Mouse (Mus musculus) inflammation-experienced regulatory T-cells (primary cell): ENCODE data around the gene Olfr574. TPM values are rescaled to one million over a fixed set of nuclear protein-coding genes. Genes with fewer than 3 reads are reported as not detected.

Source experiments
- polyA plus RNA-seq, 2 experiments: library from polyadenylated mRNA; unstranded; fragments of 100-300 nt; shearing (Covaris generic); gene quantifications; one replicate each; pipeline ENCODE4 v1.2.1; 2017

The Olfr574 gene
- not detected for polyA plus RNA-seq

DNA sequence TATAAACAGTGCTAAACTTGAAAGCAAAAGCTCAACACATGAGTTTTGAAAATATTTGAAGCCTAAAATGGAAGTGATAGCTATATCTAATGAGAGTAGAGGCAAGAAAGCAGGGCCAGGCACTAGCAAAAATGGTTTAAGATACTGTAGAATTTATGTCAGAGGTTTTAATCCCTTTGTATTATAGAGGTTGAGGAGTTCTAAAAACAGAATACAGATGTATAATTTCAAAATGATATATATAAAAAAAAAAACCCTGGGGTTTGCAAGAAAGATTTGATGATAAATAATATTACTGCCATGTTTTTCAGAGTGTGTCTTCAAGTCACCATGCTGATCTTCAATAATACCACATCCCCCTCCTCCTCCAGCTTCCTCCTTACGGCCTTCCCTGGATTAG, at the start of gene Olfr574:
TSS of gene Olfr574 (plus strand) at position 301 of the 400 bp plus-strand sequence.

DNA sequence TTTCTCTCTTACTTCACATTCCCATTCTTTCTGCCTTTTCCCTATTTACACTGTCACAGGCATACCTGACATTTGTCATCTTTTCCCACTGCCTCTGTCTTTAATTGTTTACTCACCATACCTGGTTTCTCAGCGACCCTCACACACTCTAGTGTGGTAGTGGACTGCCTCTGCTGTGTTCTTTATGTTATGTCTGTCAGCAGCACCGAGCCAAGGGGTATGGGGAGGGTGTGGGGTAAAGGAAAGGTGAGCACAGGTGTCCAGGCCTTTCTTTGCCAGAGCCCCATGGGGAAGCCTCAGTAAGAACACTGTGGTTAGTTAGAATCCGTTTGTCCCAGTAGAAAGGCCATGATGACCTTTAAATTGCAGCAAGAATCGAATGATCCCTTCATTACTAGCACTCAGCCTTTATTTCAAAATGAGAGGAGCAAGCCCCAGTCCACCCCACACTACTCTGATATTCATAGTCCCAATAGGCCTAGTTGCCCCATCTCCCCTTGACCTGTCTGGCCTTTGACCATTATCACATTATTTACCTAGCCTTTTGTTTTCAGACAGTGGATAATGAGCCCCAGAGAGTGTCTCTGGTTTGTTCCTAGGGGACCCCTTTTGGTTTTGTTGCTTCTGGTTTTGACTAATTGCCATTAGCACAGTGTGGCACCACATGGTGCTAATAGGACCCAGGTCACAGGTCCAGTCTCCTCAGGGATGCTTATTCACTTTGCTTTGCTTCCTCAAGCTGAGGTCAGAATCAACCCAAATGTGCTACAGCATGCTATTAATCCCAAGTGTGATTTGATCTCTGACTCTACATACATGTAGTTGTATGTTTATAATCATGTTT, 31.0 kb upstream of the Olfr574 start, which contains the start of gene Olfr571:
TSS of gene Olfr571 (minus strand) at position 505 of the 844 bp plus-strand sequence.

DNA sequence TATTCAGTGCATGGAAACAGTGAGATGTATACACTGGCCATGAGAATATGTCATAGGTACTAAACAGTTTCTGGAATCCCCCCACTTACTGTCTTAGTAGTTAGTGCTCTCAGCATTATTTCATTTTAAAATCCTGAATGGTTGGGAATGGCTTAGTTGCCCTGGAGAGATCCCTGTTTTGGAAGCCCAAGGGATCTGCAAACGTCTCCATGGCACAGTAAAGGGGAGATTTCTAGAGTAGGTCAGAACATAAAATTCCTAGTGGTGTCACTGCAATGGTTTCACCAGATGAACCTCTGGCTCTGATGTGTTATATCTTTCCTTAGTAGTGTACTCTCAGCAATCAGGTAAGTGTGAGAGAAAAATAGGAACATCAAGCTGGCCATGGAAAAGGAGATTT, 24.2 kb upstream of the Olfr574 start, which contains the start of gene Olfr572:
TSS of gene Olfr572 (plus strand) at position 301 of the 400 bp plus-strand sequence.

DNA sequence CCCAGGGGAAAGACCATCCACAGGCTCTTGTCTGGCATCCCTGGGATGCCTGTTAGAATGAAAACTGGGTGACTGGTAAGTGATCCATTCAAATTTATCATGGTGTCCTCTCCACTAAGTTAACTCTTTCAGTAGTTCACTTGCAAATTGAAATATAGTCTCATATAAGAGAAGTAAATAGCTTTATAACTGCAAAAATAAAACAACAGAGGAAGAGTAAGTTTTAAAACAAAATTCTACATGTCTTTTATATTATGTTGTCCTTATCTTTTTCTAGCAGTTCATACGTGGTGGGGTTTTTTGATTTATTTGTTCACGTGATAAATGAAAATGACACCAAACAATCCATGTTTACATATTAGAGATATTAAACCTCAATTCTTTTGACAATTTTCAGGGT, 5.8 kb upstream of the Olfr574 start, which contains the start of gene Olfr573-ps1:
TSS of gene Olfr573-ps1 (minus strand) at position 101 of the 400 bp plus-strand sequence.

DNA sequence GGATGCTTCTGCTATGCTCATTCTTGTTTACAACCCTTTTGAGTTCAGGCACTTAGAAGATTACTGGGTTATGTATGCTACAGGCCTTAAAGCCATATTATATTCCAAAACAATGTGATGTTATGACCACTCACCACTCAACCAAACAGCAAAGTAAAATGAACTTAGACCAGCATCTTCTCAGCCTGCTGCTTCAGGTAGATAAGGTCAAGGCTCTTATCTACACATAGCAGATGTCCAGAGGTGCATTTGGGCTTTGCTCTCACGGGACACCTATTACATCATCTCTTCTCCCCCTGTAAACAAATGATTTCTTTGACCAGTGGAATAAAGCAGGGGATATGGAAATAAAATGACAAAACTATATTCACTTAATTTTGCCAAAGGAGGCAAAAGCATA, 10.3 kb downstream of the Olfr574 start, which contains the start of gene Olfr575:
TSS of gene Olfr575 (minus strand) at position 183 of the 400 bp plus-strand sequence.

DNA sequence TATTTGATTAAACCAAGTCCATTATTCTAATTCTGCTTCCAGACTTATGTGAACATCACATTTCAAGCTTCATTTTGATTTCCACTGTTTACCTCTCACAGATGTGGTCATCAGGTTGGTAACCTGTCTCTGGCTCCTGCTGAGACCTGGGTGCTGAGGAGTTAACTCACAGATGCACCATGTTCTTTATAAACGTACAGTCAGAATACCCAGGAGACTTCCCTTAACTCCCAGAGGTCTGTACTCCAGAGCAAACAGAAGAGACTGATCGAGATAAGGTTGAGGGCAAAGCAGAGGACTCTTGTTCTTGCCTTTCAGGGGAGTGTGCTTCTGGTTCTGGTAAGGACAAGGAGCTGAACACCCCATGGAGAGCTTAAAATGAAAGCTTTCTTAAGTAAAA, 14.1 kb downstream of the Olfr574 start, which contains the start of gene Olfr576:
TSS of gene Olfr576 (plus strand) at position 301 of the 400 bp plus-strand sequence.

DNA sequence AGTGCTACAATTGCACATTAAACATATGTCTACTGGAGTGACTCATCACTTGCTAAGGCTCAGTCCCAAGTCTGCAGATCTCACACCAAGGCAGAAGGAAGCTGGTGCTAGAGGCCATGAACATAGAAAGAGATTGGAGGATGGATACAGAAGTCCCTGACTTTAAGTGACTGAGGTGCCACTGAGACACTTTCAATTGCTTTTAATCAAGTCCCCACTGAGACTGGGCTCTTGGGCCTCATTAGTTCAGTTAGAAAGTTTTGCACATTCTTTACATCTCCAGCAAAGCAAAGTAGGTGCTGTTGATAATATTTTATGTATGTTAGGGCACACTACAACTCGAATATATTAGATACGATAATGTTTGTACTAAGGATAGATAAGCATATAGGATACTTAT, 27.6 kb downstream of the Olfr574 start, which contains the start of gene Olfr577:
TSS of gene Olfr577 (minus strand) at position 101 of the 400 bp plus-strand sequence.

DNA sequence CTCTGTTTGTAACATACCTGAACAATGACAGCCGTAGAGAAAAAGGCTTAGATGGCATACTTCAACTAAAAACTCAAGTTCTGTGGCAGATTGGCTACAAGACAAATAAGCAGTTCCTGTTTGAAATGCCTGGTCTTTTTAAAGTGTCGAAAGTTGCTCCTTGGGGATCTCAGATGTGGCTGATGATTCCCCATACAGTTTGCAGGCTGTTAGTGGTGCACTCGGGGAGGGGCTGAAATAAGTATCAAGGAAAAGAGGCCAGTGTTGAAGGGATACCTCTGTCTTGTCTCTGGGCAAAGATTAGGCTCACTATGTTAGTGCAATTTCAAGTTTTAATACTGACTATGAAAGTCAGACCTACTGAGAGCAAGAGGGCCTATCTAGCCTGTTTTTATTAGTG, 41.0 kb downstream of the Olfr574 start, which contains the start of gene Olfr578:
TSS of gene Olfr578 (minus strand) at position 101 of the 400 bp plus-strand sequence.

Other genes with a start within 250 kb of the Olfr574 start
- gene Olfr558, start 246.3 kb upstream of the Olfr574 start, polyA plus RNA-seq, result not detected
- not detected for gene Olfr33, start 229.4 kb upstream of the Olfr574 start, polyA plus RNA-seq
- 1 to 10 TPM in 1 of 2 experiments, not detected in 1; 1.5 TPM for gene Olfr559, start 221.0 kb upstream of the Olfr574 start, polyA plus RNA-seq
- not detected for gene Olfr560, start 189.1 kb upstream of the Olfr574 start, polyA plus RNA-seq
- not detected for gene Olfr78, start 189.0 kb upstream of the Olfr574 start, polyA plus RNA-seq
- gene Olfr561, start 177.2 kb upstream of the Olfr574 start, polyA plus RNA-seq, result not detected
- under 1 TPM in 1 of 2 experiments, not detected in 1; 0.49 TPM for gene Olfr564, start 145.0 kb upstream of the Olfr574 start, polyA plus RNA-seq
- not detected for gene Olfr566, start 89.7 kb upstream of the Olfr574 start, polyA plus RNA-seq
- under 1 TPM in 1 of 2 experiments, not detected in 1; 0.91 TPM for gene Olfr568, start 71.3 kb upstream of the Olfr574 start, polyA plus RNA-seq
- under 1 TPM in 1 of 2 experiments, not detected in 1; 0.05 TPM for gene Olfr569, start 57.6 kb upstream of the Olfr574 start, polyA plus RNA-seq
- not detected for gene Olfr570, start 53.9 kb upstream of the Olfr574 start, polyA plus RNA-seq
- under 1 TPM in 1 of 2 experiments, not detected in 1; 0.07 TPM for gene Olfr571, start 30.9 kb upstream of the Olfr574 start, polyA plus RNA-seq
- not detected for gene Olfr572, start 24.1 kb upstream of the Olfr574 start, polyA plus RNA-seq
- gene Olfr573-ps1, start 5.9 kb upstream of the Olfr574 start, polyA plus RNA-seq, result under 1 TPM in 1 of 2 experiments, not detected in 1; 0.48 TPM
- gene Olfr575, start 10.3 kb downstream of the Olfr574 start, polyA plus RNA-seq, result not detected
- gene Olfr576, start 14.2 kb downstream of the Olfr574 start, polyA plus RNA-seq, result under 1 TPM in 1 of 2 experiments, not detected in 1; 0.13 TPM
- gene Olfr577, start 27.5 kb downstream of the Olfr574 start, polyA plus RNA-seq, result under 1 TPM; 0.22 to 0.67 TPM
- gene Olfr578, start 40.9 kb downstream of the Olfr574 start, polyA plus RNA-seq, result not detected
- not detected for gene Olfr582, start 89.6 kb downstream of the Olfr574 start, polyA plus RNA-seq
- not detected for gene Olfr583, start 102.8 kb downstream of the Olfr574 start, polyA plus RNA-seq
- gene Olfr584, start 133.4 kb downstream of the Olfr574 start, polyA plus RNA-seq, result not detected
- not detected for gene Olfr585, start 149.3 kb downstream of the Olfr574 start, polyA plus RNA-seq
- not detected for gene Olfr586, start 177.2 kb downstream of the Olfr574 start, polyA plus RNA-seq
- under 1 TPM in 1 of 2 experiments, not detected in 1; 0.32 TPM for gene Olfr588-ps1, start 192.4 kb downstream of the Olfr574 start, polyA plus RNA-seq
- not detected for gene Olfr589, start 207.9 kb downstream of the Olfr574 start, polyA plus RNA-seq
- gene Olfr591, start 229.9 kb downstream of the Olfr574 start, polyA plus RNA-seq, result 1 to 10 TPM in 1 of 2 experiments, under 1 TPM in 1; 0.42 to 1.0 TPM
- under 1 TPM; 0.06 to 0.20 TPM for gene Olfr592, start 236.3 kb downstream of the Olfr574 start, polyA plus RNA-seq